Mouse (Mus musculus): ENCODE measurements at regions not wholly inside any gene's neighbourhood (a gene's known extent, or its start where the extent isn't known, plus 50 kb on each side); places are given as distances from the start of the nearest gene placed in this dataset.

GRCm38 (mm10) chr12:79892871-79893270 is 219.9 kb downstream of the Zfp36l1 start:
- no peak for ATAC-seq (ENCODE audit: low read depth)
- WGBS, result 86% methylated on average over 8 of the region's 8 CpGs
- Histone ChIP-seq H3K4me1 (replicated peaks) (peaks cover 31% of the 10 kb centered on the region), H3K9ac (no peak overlapping the region), H3K4me3 (no peak overlapping the region), H3K27ac (replicated peaks) (no peak overlapping the region), H3K4me2 (no peak overlapping the region), H3K36me3 (no peaks in the 10 kb centered on the region), H3K27me3 (no peaks in the 10 kb centered on the region), H3K9me3 (no peaks in the 10 kb centered on the region)

GRCm38 (mm10) chr12:79891942-79892341 is 220.9 kb downstream of the Zfp36l1 start:
- H3K4me1 ChIP-seq (replicated peaks), result peaks cover 40% of the 10 kb centered on the region
- H3K9ac ChIP-seq, result no peak overlapping the region
- no peaks in the 10 kb centered on the region for H3K9me3 ChIP-seq
- ATAC-seq (ENCODE audit: low read depth), result no peak
- H3K36me3 ChIP-seq, result no peaks in the 10 kb centered on the region
- 63% methylated on average over 4 of the region's 4 CpGs for WGBS
- H3K4me2 ChIP-seq, result no peak overlapping the region
- H3K4me3 ChIP-seq, result no peak overlapping the region
- H3K27ac ChIP-seq (replicated peaks), result no peak overlapping the region
- H3K27me3 ChIP-seq, result no peaks in the 10 kb centered on the region

- no peaks in the 10 kb centered on the region for H3K9me3 ChIP-seq
- peaks cover 33% of the 10 kb centered on the region for H3K4me1 ChIP-seq (replicated peaks)
- no peak overlapping the region for H3K4me2 ChIP-seq
- no peak for ATAC-seq (ENCODE audit: low read depth)
- H3K27ac ChIP-seq (replicated peaks), result no peak overlapping the region
- H3K9ac ChIP-seq, result no peak overlapping the region
- H3K4me3 ChIP-seq, result no peak overlapping the region
- WGBS, result 10% methylated on average over 4 of the region's 4 CpGs
- H3K36me3 ChIP-seq, result no peaks in the 10 kb centered on the region
- H3K27me3 ChIP-seq, result no peaks in the 10 kb centered on the region
Observed at GRCm38 (mm10) chr12:79890887-79891286, 221.9 kb downstream of the Zfp36l1 start.

DNA sequence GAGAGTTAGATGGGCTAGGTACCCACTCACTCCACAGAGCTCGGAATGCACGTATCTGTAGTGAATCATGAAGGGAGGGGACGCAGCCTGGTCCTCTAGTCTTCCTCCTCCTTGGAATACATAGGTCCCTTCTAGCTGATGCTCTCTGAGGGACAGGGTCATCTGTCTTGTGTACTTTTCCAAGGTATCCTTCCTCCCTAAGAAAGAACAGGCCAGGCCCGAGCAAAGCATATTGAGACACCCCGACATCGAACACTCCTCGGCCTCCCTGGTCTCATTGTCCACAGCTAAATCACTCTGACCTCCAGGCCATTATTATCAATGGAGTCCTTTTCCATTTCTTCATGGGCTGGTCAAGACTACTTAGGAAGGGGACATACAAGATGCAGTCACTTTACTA is 222.5 kb downstream of the Zfp36l1 start:
- no peak for ATAC-seq (ENCODE audit: low read depth)
- H3K9me3 ChIP-seq, result no peaks in the 10 kb centered on the region
- no peaks in the 10 kb centered on the region for H3K27me3 ChIP-seq
- no peak overlapping the region for H3K27ac ChIP-seq (replicated peaks)
- 78% methylated on average over 7 of the region's 7 CpGs for WGBS
- no peaks in the 10 kb centered on the region for H3K36me3 ChIP-seq
- H3K4me1 ChIP-seq (replicated peaks), result peaks cover 27% of the 10 kb centered on the region
- no peak overlapping the region for H3K4me3 ChIP-seq
- no peak overlapping the region for H3K4me2 ChIP-seq
- no peak overlapping the region for H3K9ac ChIP-seq

- WGBS, result 87% methylated on average over 4 of the region's 4 CpGs
- H3K4me3 ChIP-seq, result no peak overlapping the region
- H3K9ac ChIP-seq, result no peak overlapping the region
- no peaks in the 10 kb centered on the region for H3K9me3 ChIP-seq
- H3K27me3 ChIP-seq, result no peaks in the 10 kb centered on the region
- no peaks in the 10 kb centered on the region for H3K36me3 ChIP-seq
- no peak for ATAC-seq (ENCODE audit: low read depth)
- no peak overlapping the region for H3K4me2 ChIP-seq
- H3K4me1 ChIP-seq (replicated peaks), result peaks cover 20% of the 10 kb centered on the region
- H3K27ac ChIP-seq (replicated peaks), result no peak overlapping the region
Observed at GRCm38 (mm10) chr12:79888812-79889211, 224.0 kb downstream of the Zfp36l1 start.

GRCm38 (mm10) chr12:79888086-79888485 is 224.7 kb downstream of the Zfp36l1 start:
- Histone ChIP-seq H3K9me3 (no peaks in the 10 kb centered on the region), H3K36me3 (no peaks in the 10 kb centered on the region), H3K4me2 (no peak overlapping the region), H3K27me3 (no peaks in the 10 kb centered on the region), H3K4me1 (replicated peaks) (peaks cover 20% of the 10 kb centered on the region), H3K27ac (replicated peaks) (0 out of 2 replicates have a peak overlapping the region, but pooled peaks have one; percentile 33), H3K4me3 (no peak overlapping the region), H3K9ac (no peak overlapping the region)
- ATAC-seq (ENCODE audit: low read depth), result no peak
- WGBS, result 86% methylated on average over 4 of the region's 4 CpGs

DNA sequence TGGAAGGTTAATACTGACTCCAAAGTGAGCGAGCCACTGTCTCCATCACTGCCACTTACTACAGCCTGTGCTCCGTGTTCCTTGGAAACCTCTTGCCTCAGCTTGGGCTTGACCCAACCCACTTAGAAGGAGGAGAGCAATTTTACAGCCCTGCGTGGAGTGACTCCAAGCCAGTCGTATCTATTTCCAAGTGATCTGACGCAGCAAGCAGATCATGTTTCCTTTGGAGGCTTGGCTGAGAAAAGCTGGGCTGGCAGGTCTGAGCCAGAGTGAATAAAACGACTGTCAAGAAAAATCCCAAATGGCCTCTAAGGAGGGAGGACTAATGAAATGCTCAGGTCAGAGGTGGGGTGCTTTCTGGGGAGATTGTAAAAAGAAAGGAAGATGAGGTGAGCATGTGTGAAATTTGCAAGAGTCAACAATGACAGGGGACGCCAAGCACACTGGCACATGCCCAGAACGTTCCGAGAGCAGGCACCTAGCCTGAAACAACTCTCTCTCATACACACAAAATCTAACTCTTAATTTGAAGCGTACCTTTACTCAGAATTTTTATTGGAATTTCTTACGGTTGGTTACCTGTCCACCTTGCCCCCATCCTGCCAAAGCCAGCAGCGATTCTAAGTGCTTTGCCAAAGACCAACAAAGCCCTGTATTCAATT is 225.5 kb downstream of the Zfp36l1 start:
- H3K4me3 ChIP-seq, result no peak overlapping the region
- H3K4me2 ChIP-seq, result no peak overlapping the region
- WGBS, result 57% methylated on average over 12 of the region's 12 CpGs
- H3K36me3 ChIP-seq, result no peaks in the 10 kb centered on the region
- H3K27me3 ChIP-seq, result no peaks in the 10 kb centered on the region
- no peak for ATAC-seq (ENCODE audit: low read depth)
- H3K9me3 ChIP-seq, result no peaks in the 10 kb centered on the region
- H3K4me1 ChIP-seq (replicated peaks), result peaks cover 20% of the 10 kb centered on the region
- no peak overlapping the region for H3K9ac ChIP-seq
- peak overlapping the region; percentile 33; the same call in 1 of the 2 replicates for H3K27ac ChIP-seq (replicated peaks)

GRCm38 (mm10) chr12:79886494-79886893 is 226.3 kb downstream of the Zfp36l1 start:
- Histone ChIP-seq H3K27me3 (no peaks in the 10 kb centered on the region), H3K36me3 (no peaks in the 10 kb centered on the region), H3K27ac (replicated peaks) (no peak overlapping the region), H3K4me3 (no peak overlapping the region), H3K4me1 (replicated peaks) (peaks cover 22% of the 10 kb centered on the region), H3K9me3 (no peaks in the 10 kb centered on the region), H3K9ac (no peak overlapping the region), H3K4me2 (no peak overlapping the region)
- ATAC-seq (ENCODE audit: low read depth), result no peak
- WGBS, result 75% methylated on average over 3 of the region's 3 CpGs

- H3K9ac ChIP-seq, result no peak overlapping the region
- no peaks in the 10 kb centered on the region for H3K36me3 ChIP-seq
- WGBS, result 86% methylated on average over 2 of the region's 2 CpGs
- H3K4me1 ChIP-seq (replicated peaks), result peaks cover 25% of the 10 kb centered on the region
- no peaks in the 10 kb centered on the region for H3K9me3 ChIP-seq
- no peak overlapping the region for H3K4me3 ChIP-seq
- H3K4me2 ChIP-seq, result no peak overlapping the region
- no peak overlapping the region for H3K27ac ChIP-seq (replicated peaks)
- no peak for ATAC-seq (ENCODE audit: low read depth)
- no peaks in the 10 kb centered on the region for H3K27me3 ChIP-seq
Observed at GRCm38 (mm10) chr12:79885286-79885685, 227.5 kb downstream of the Zfp36l1 start.

DNA sequence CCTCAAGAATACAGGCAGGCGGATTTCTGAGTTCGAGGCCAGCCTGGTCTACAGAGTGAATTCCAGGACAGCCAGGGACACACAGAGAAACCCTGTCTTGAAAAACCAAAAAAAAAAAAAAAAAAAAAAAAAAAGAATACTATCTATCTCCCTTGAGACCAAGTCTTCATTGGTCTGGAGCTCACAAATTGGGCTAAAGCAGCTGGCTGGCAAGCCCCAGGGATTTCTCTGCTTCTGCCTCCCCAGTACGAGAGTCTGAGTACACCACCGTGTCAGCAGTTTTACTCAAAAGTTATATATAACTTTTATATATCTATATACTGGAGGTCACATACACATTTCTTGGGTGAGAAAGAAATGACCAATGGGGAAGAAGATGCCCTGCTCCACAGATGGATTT is 229.2 kb downstream of the Zfp36l1 start:
- Histone ChIP-seq H3K27ac (replicated peaks) (no peak overlapping the region), H3K36me3 (no peaks in the 10 kb centered on the region), H3K4me3 (no peak overlapping the region), H3K27me3 (no peaks in the 10 kb centered on the region), H3K9me3 (no peaks in the 10 kb centered on the region), H3K9ac (no peak overlapping the region), H3K4me1 (replicated peaks) (peaks cover 41% of the 10 kb centered on the region), H3K4me2 (no peak overlapping the region)
- 94% methylated on average over 4 of the region's 4 CpGs for WGBS
- no peak for ATAC-seq (ENCODE audit: low read depth)

- Histone ChIP-seq H3K36me3 (no peaks in the 10 kb centered on the region), H3K9ac (no peak overlapping the region), H3K27ac (replicated peaks) (peak overlapping the region; percentile 78), H3K4me3 (no peak overlapping the region), H3K4me1 (replicated peaks) (peaks cover 37% of the 10 kb centered on the region), H3K9me3 (peaks cover 2% of the 10 kb centered on the region; the same call in 1 of the 2 replicates), H3K27me3 (no peaks in the 10 kb centered on the region), H3K4me2 (no peak overlapping the region)
- no peak for ATAC-seq (ENCODE audit: low read depth)
- 51% methylated on average over 18 of the region's 18 CpGs for WGBS
Observed at GRCm38 (mm10) chr12:79880751-79881261, 232.0 kb downstream of the Zfp36l1 start.

DNA sequence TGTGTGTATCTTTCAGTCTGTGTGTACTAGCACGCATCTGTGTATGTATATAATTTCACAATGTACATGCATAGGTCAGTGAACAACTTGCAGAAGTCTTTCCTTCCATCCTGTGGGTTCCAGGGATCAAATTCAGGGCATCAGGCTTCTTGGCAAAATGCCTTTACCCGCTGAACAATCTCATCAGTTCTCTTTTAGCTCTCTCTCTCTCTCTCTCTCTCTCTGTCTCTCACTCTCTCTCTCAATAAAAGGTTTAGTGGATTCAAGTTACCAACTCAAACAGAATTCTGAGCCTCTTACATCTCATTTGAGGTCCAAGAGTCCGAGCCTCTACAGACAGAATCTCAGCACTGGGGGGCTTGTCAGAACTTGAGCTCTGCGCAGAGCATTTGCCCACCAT is 232.5 kb downstream of the Zfp36l1 start:
- H3K9me3 ChIP-seq, result peaks cover 7% of the 10 kb centered on the region; the same call in 1 of the 2 replicates
- 54% methylated on average over 4 of the region's 4 CpGs for WGBS
- H3K27ac ChIP-seq (replicated peaks), result peak overlapping the region; percentile 78
- no peak overlapping the region for H3K4me2 ChIP-seq
- no peaks in the 10 kb centered on the region for H3K27me3 ChIP-seq
- H3K4me1 ChIP-seq (replicated peaks), result peaks cover 37% of the 10 kb centered on the region
- no peak overlapping the region for H3K9ac ChIP-seq
- ATAC-seq (ENCODE audit: low read depth), result no peak
- no peaks in the 10 kb centered on the region for H3K36me3 ChIP-seq
- no peak overlapping the region for H3K4me3 ChIP-seq

DNA sequence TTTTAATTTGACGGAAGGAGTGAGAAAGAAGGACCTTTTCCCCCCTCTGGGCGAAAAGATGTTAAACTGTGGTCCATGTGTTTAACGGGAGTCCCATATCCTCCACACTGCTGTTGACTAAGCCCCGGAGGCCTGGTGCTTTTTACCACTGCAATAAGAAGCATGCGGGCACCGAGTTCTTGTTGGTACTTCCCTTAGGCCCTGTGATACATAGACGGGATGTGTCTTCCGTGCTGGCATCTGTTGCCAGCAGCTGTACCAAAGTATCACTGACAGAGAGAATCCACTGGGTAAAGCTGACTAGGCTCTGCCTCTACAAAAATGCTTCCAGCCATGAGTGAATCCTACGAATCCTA is 232.9 kb downstream of the Zfp36l1 start:
- Histone ChIP-seq H3K27me3 (no peaks in the 10 kb centered on the region), H3K9ac (no peak overlapping the region)

More for the DNA sequence above, 232.9 kb downstream of the Zfp36l1 start:
- peaks cover 7% of the 10 kb centered on the region; the same call in 1 of the 2 replicates for H3K9me3 ChIP-seq
- no peak overlapping the region for H3K4me3 ChIP-seq
- H3K4me1 ChIP-seq (replicated peaks), result peaks cover 37% of the 10 kb centered on the region
- no peaks in the 10 kb centered on the region for H3K36me3 ChIP-seq
- ATAC-seq (ENCODE audit: low read depth), result peak; percentile 76
- H3K4me2 ChIP-seq, result 0 out of 2 replicates have a peak overlapping the region, but pooled peaks have one; percentile 1
- H3K27ac ChIP-seq (replicated peaks), result peak overlapping the region; percentile 78
- WGBS, result 16% methylated on average over 9 of the region's 9 CpGs

Measured in neural tube, embryonic 13.5 days (tissue).